Mouse (Mus musculus): Measurements from ENCODE around the gene Itpr2.

DNA sequence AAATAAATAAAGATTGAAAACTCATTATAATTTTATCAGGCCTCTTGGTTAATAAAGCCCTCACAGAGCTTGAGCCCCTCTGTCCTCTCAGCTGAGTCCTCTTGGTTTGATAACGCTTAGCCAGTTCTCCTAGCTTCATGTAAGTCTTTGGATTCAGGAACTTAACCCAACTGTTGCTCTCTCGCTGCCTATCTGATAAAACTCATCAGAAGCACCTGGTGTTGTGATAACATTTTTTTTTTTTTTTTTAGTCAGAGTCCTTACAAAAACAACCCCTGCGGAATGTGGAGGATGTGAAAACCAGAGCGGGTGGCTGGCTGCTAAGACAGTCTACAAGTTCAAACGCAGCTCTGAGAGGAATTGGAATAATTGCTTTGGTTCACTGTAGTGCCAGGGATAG lies 45.3 kb downstream of the Itpr2 start:
- TF ChIP-seq GATA1 (IDR thresholded peaks at IDR 0.05; ENCODE audit: borderline replicate concordance, low read length) (no peak), CTCF (IDR thresholded peaks at IDR 0.05; ENCODE audit: low read depth, low read length) (no peak), TAL1 (conservative IDR thresholded peaks at IDR 0.05; ENCODE audit: low read depth, low read length) (no peak)

All from G1E (cell line).